In genomic region chr19:16177139-16177727, GRCm38 (mm10) we compare ENCODE assay signal across 13 mouse cellular contexts. TPM values are rescaled to one million over a fixed set of nuclear protein-coding genes. Genes with fewer than 3 reads are reported as not detected.
A peak's percentile ranks its signal among the peaks of the same experiment; 100 is the strongest.
DNase-seq lines count a peak whose midpoint lies in the region; ATAC-seq and TF ChIP-seq lines count a peak whose summit lies in the region.
"Had no signal": no experiment of that assay in that cellular context is flagged by ENCODE, and none has a peak within 500 bp of the region (broad histone marks: within the 10 kb centered on the region; RNA-seq: fewer than 3 reads in every experiment).

No protein-coding gene starts in this region.

- peaks cover 56% of the 10 kb centered on the region for H3K4me1 ChIP-seq in heart, postnatal 0 days (ENCODE audit: control insufficient read depth, insufficient read depth)
- peaks cover 25% of the 10 kb centered on the region for H3K4me1 ChIP-seq in lung, embryonic 14.5 days (ENCODE audit: insufficient read depth)

- ATAC-seq in heart, postnatal 0 days (ENCODE audit: insufficient read depth, low read depth): no peak
- ATAC-seq in lung, embryonic 14.5 days (ENCODE audit: insufficient read depth): no peak
- ATAC-seq: forebrain, embryonic 14.5 days had no signal

- DNase-seq in gastrocnemius, adult 18-20 months (ENCODE audit: low spot score): peak; percentile 43
- DNase-seq in gastrocnemius, postnatal 4 days (ENCODE audit: low spot score in 2 of 2): no peak
- DNase-seq in heart, postnatal 0 days (ENCODE audit: low spot score): no peak
- no peak for DNase-seq in heart, adult 9 months (ENCODE audit: low spot score in 2 of 2)
- DNase-seq in lung, embryonic 14.5 days: no peak
- DNase-seq in lung, postnatal 36 days: no peak
- DNase-seq in gonadal fat pad, adult 2 months (ENCODE audit: low read depth): peak; percentile 97
- DNase-seq in cerebellum, postnatal 36 days: no peak
- DNase-seq: adrenal gland, postnatal 36 days; cerebellum, adult 11 months; liver, embryonic 13.5 days; thymus, postnatal 25 days had no signal

- H3K36me3 ChIP-seq in heart, postnatal 0 days (replicated peaks; ENCODE audit: control insufficient read depth, insufficient read depth, low read length): no peaks in the 10 kb centered on the region
- no peaks in the 10 kb centered on the region for H3K36me3 ChIP-seq in lung, embryonic 14.5 days (ENCODE audit: insufficient read depth)
- H3K36me3 ChIP-seq: liver, embryonic 13.5 days had no signal

- no peak for TF ChIP-seq CTCF in heart, postnatal 0 days (IDR thresholded peaks at IDR 0.05; ENCODE audit: low read depth)
- no peak for TF ChIP-seq CTCF in lung, embryonic 14.5 days (IDR thresholded peaks at IDR 0.05; ENCODE audit: low read depth)

- 0 out of 2 replicates have a peak overlapping the region, but pooled peaks have one; percentile 53 for H3K27ac ChIP-seq in heart, postnatal 0 days (ENCODE audit: low read depth)
- peak overlapping the region; percentile 52 for H3K27ac ChIP-seq in lung, embryonic 14.5 days (ENCODE audit: low read depth)
- H3K27ac ChIP-seq: liver, embryonic 13.5 days had no signal

- no peaks in the 10 kb centered on the region for H3K9me3 ChIP-seq in heart, postnatal 0 days (replicated peaks; ENCODE audit: control insufficient read depth, low read length)
- no peaks in the 10 kb centered on the region for H3K9me3 ChIP-seq in lung, embryonic 14.5 days (ENCODE audit: low read depth, low read length)
- H3K9me3 ChIP-seq: liver, embryonic 13.5 days had no signal

- no peaks in the 10 kb centered on the region for H3K27me3 ChIP-seq in heart, postnatal 0 days (ENCODE audit: control insufficient read depth, insufficient read depth, low read length)
- H3K27me3 ChIP-seq in lung, embryonic 14.5 days (ENCODE audit: insufficient read depth, low read length): no peaks in the 10 kb centered on the region
- H3K27me3 ChIP-seq: liver, embryonic 13.5 days had no signal

- WGBS in heart, postnatal 0 days: 83% methylated on average over 8 of the region's 8 CpGs
- WGBS in lung, embryonic 14.5 days: 85% methylated on average over 8 of the region's 8 CpGs

- H3K9ac ChIP-seq in heart, postnatal 0 days (replicated peaks; ENCODE audit: low read depth, low read length): no peak overlapping the region
- no peak overlapping the region for H3K9ac ChIP-seq in lung, embryonic 14.5 days
- H3K9ac ChIP-seq: liver, embryonic 13.5 days had no signal

- H3K4me3 ChIP-seq in heart, postnatal 0 days (ENCODE audit: low read depth, low read length): no peak overlapping the region
- no peak overlapping the region for H3K4me3 ChIP-seq in lung, embryonic 14.5 days (ENCODE audit: low read depth, low read length)
- H3K4me3 ChIP-seq: liver, embryonic 13.5 days had no signal

- H3K4me2 ChIP-seq in heart, postnatal 0 days (ENCODE audit: low read depth, low read length): no peak overlapping the region
- H3K4me2 ChIP-seq in lung, embryonic 14.5 days: no peak overlapping the region; the same call in 1 of the 2 replicates
- H3K4me2 ChIP-seq: liver, embryonic 13.5 days had no signal

- no peak for TF ChIP-seq EP300 in heart, postnatal 0 days (IDR thresholded peaks at IDR 0.05; ENCODE audit: low read depth)

RNA-seq across cellular contexts. Expression of gene Gnaq, which starts 44.6 kb away (rescaled TPM):
- total RNA-seq in gastrocnemius, adult 18-20 months (2021): 10 to 100 TPM; 11.9 to 14.9 TPM
- 10 to 100 TPM; 37.2 to 40.2 TPM for total RNA-seq in gastrocnemius, postnatal 4 days (2021)
- total RNA-seq in heart, postnatal 0 days (2014; rRNA removed; ENCODE audit: low replicate concordance): 24.6 and 27.0 TPM in 2 replicates
- polyA plus RNA-seq in heart, postnatal 0 days (2015; fragmentation: Nextera tagmentation; extraction: Ambion mirVana): 11.9 and 12.7 TPM in 2 replicates
- polyA plus RNA-seq in lung, embryonic 14.5 days (2014; fragmentation: Nextera tagmentation; extraction: Ambion mirVana): 15.9 and 16.1 TPM in 2 replicates
- 18.8 and 26.7 TPM in 2 replicates for polyA plus RNA-seq in gonadal fat pad, adult 2 months (2012; rRNA removed)

Comparison
In these comparisons a context has a peak if more than half of its experiments do, and no peak if none do; other contexts are left out.
1. DNase-seq: peak in gastrocnemius, adult 18-20 months (single experiment) and gonadal fat pad, adult 2 months (single experiment); none in gastrocnemius, postnatal 4 days (0 of 2), heart, postnatal 0 days (single experiment), heart, adult 9 months (0 of 2), lung, embryonic 14.5 days (single experiment), lung, postnatal 36 days (single experiment) and cerebellum, postnatal 36 days (0 of 2).